Mouse (Mus musculus) liver, postnatal 0 days (tissue): ENCODE results near the gene Nudt2.

ENCODE experiments used
- CTCF ChIP-seq: sonication (generic); IDR thresholded peaks from 2 replicates; pipeline ENCODE4 v1.5.1; 2016; ENCODE audit warnings: antibody characterized with exemption, low read depth
- EP300 ChIP-seq: IDR thresholded peaks from 2 replicates; pipeline ENCODE4 v1.6.1; 2016; ENCODE audit warnings: antibody characterized with exemption, low read depth, mild to moderate bottlenecking

- TF ChIP-seq EP300 (no peak), CTCF (no peak)
Observed at GRCm38 (mm10) chr4:41523839-41524238, 58.9 kb downstream of the Nudt2 start.
